Mouse (Mus musculus) stomach, embryonic 15.5 days (tissue): Measurements from ENCODE around the gene Atad1. TPM values are rescaled to one million over a fixed set of nuclear protein-coding genes. Genes with fewer than 3 reads are reported as not detected.

Experiments used
- ATAC-seq: fragments of 200-750 bp; cut with Nextera tagmentation; 2 replicates; pipeline ENCODE4 v1.8.0; 2017; ENCODE audit warnings: low read depth, moderate number of reproducible peaks, moderate TSS enrichment; ENCODE audit not compliant: insufficient read depth, low FRiP score
- H3K27ac ChIP-seq: fragments of 300-500 bp; sonication (generic); 2 replicates; pipeline ENCODE4 v1.5.1; 2015; ENCODE audit warnings: mild to moderate bottlenecking, inconsistent platforms
- H3K27me3 ChIP-seq: fragments of 300-500 bp; sonication (generic); replicated peaks from 2 replicates; pipeline ENCODE4 v1.6.1; 2015; ENCODE audit warnings: inconsistent platforms
- H3K36me3 ChIP-seq: fragments of 300-500 bp; sonication (generic); 2 replicates; pipeline ENCODE4 v1.6.1; 2015; ENCODE audit warnings: inconsistent platforms
- H3K4me1 ChIP-seq: fragments of 300-500 bp; sonication (generic); 2 replicates; pipeline ENCODE4 v1.6.1; 2015; ENCODE audit warnings: inconsistent platforms
- H3K4me2 ChIP-seq: fragments of 300-500 bp; sonication (generic); 2 replicates; pipeline ENCODE4 v1.6.1; 2015; ENCODE audit warnings: mild to moderate bottlenecking, inconsistent platforms
- H3K4me3 ChIP-seq: fragments of 300-500 bp; sonication (generic); replicated peaks from 2 replicates; pipeline ENCODE4 v1.5.1; 2015; ENCODE audit warnings: inconsistent platforms
- H3K9ac ChIP-seq: fragments of 300-500 bp; sonication (generic); 2 replicates; pipeline ENCODE4 v1.6.1; 2015; ENCODE audit warnings: inconsistent platforms
- H3K9me3 ChIP-seq: fragments of 300-500 bp; sonication (generic); 2 replicates; pipeline ENCODE4 v1.6.1; 2016; ENCODE audit warnings: inconsistent platforms
- WGBS: fragments of 180-500 bp; shearing (Covaris S2); methylation state at CpG from one replicate; pipeline ENCODE4 v1.1.7; 2015; 5-methylcytosine and 5-hydroxymethylcytosine counted together
- polyA plus RNA-seq: library from polyadenylated mRNA; unstranded; fragments of >200 nt; fragmentation: Nextera tagmentation; extraction: Ambion mirVana; gene quantifications from 2 replicates; pipeline ENCODE4 v1.2.1, GENCODE M21; 2015

The Atad1 gene
- polyA plus RNA-seq, 1 experiment from 2014 or later, result 62.9 TPM

- Histone ChIP-seq H3K9me3 (no peaks in the 10 kb centered on the region), H3K36me3 (no peaks in the 10 kb centered on the region), H3K27me3 (no peaks in the 10 kb centered on the region), H3K9ac (no peak overlapping the region), H3K4me3 (no peak overlapping the region), H3K4me1 (no peaks in the 10 kb centered on the region), H3K4me2 (no peak overlapping the region), H3K27ac (no peak overlapping the region)
- WGBS, result 81% methylated on average over 4 of the region's 4 CpGs
- no peak for ATAC-seq
Observed at GRCm38 (mm10) chr19:32740641-32741345, 1.2 kb upstream of the Atad1 start.

GRCm38 (mm10) chr19:32737844-32738243, 1.7 kb downstream of the Atad1 start:
- H3K9me3 ChIP-seq, result no peaks in the 10 kb centered on the region
- ATAC-seq, result no peak
- no peak overlapping the region for H3K4me3 ChIP-seq
- H3K4me2 ChIP-seq, result no peak overlapping the region
- WGBS, result 80% methylated on average over 7 of the region's 7 CpGs
- no peaks in the 10 kb centered on the region for H3K27me3 ChIP-seq
- no peak overlapping the region for H3K27ac ChIP-seq
- H3K4me1 ChIP-seq, result no peaks in the 10 kb centered on the region
- no peak overlapping the region for H3K9ac ChIP-seq
- no peaks in the 10 kb centered on the region for H3K36me3 ChIP-seq

GRCm38 (mm10) chr19:32732922-32733321, 6.7 kb downstream of the Atad1 start:
- H3K27ac ChIP-seq, result no peak overlapping the region
- H3K9me3 ChIP-seq, result no peaks in the 10 kb centered on the region
- no peak for ATAC-seq

GRCm38 (mm10) chr19:32729785-32730184, 9.8 kb downstream of the Atad1 start:
- H3K9me3 ChIP-seq, result no peaks in the 10 kb centered on the region
- 85% methylated on average over 4 of the region's 4 CpGs for WGBS
- no peak overlapping the region for H3K27ac ChIP-seq
- 0 out of 2 replicates have a peak, but pooled peaks cover 6% of the 10 kb centered on the region for H3K4me1 ChIP-seq
- no peak overlapping the region for H3K4me2 ChIP-seq
- H3K9ac ChIP-seq, result no peak overlapping the region
- no peak for ATAC-seq
- no peak overlapping the region for H3K4me3 ChIP-seq
- H3K36me3 ChIP-seq, result no peaks in the 10 kb centered on the region
- 0 out of 2 replicates have a peak, but pooled peaks cover 3% of the 10 kb centered on the region for H3K27me3 ChIP-seq

More at GRCm38 (mm10) chr19:32732922-32733321, 6.7 kb downstream of the Atad1 start:
- Histone ChIP-seq H3K27me3 (0 out of 2 replicates have a peak, but pooled peaks cover 3% of the 10 kb centered on the region), H3K4me2 (no peak overlapping the region), H3K36me3 (no peaks in the 10 kb centered on the region), H3K4me1 (no peaks in the 10 kb centered on the region), H3K4me3 (no peak overlapping the region), H3K9ac (no peak overlapping the region)

- no peak overlapping the region for H3K4me3 ChIP-seq
- no peak overlapping the region for H3K27ac ChIP-seq
- H3K9ac ChIP-seq, result no peak overlapping the region
- WGBS, result 12% methylated on average over 22 of the region's 22 CpGs
- H3K9me3 ChIP-seq, result no peaks in the 10 kb centered on the region
- 0 out of 2 replicates have a peak, but pooled peaks cover 3% of the 10 kb centered on the region for H3K27me3 ChIP-seq
- 0 out of 2 replicates have a peak overlapping the region, but pooled peaks have one; percentile 8 for H3K4me2 ChIP-seq
- no peaks in the 10 kb centered on the region for H3K36me3 ChIP-seq
- H3K4me1 ChIP-seq, result 0 out of 2 replicates have a peak, but pooled peaks cover 6% of the 10 kb centered on the region
- no peak for ATAC-seq
Observed at GRCm38 (mm10) chr19:32726451-32727325, 12.9 kb downstream of the Atad1 start.

- ATAC-seq, result no peak
- 0 out of 2 replicates have a peak, but pooled peaks cover under 1% of the 10 kb centered on the region for H3K27me3 ChIP-seq
- H3K36me3 ChIP-seq, result no peaks in the 10 kb centered on the region
- H3K4me1 ChIP-seq, result 0 out of 2 replicates have a peak, but pooled peaks cover 6% of the 10 kb centered on the region
- WGBS, result 43% methylated on average over 7 of the region's 7 CpGs
- no peak overlapping the region for H3K9ac ChIP-seq
- no peak overlapping the region for H3K4me3 ChIP-seq
- H3K4me2 ChIP-seq, result no peak overlapping the region
- no peaks in the 10 kb centered on the region for H3K9me3 ChIP-seq
- no peak overlapping the region for H3K27ac ChIP-seq
Observed at GRCm38 (mm10) chr19:32723817-32724216, 15.8 kb downstream of the Atad1 start.

GRCm38 (mm10) chr19:32720319-32720718, 19.3 kb downstream of the Atad1 start:
- Histone ChIP-seq H3K27me3 (no peaks in the 10 kb centered on the region), H3K27ac (no peak overlapping the region), H3K4me2 (no peak overlapping the region), H3K4me1 (no peaks in the 10 kb centered on the region), H3K4me3 (no peak overlapping the region), H3K9me3 (no peaks in the 10 kb centered on the region), H3K36me3 (no peaks in the 10 kb centered on the region), H3K9ac (no peak overlapping the region)
- no peak for ATAC-seq
- 89% methylated on average over 1 of the region's 1 CpGs for WGBS

- no peaks in the 10 kb centered on the region for H3K9me3 ChIP-seq
- 66% methylated on average over 3 of the region's 3 CpGs for WGBS
- no peak overlapping the region for H3K4me3 ChIP-seq
- H3K4me2 ChIP-seq, result no peak overlapping the region
- no peaks in the 10 kb centered on the region for H3K27me3 ChIP-seq
- H3K4me1 ChIP-seq, result no peaks in the 10 kb centered on the region
- no peak overlapping the region for H3K27ac ChIP-seq
- ATAC-seq, result no peak
- no peak overlapping the region for H3K9ac ChIP-seq
- H3K36me3 ChIP-seq, result no peaks in the 10 kb centered on the region
Observed at GRCm38 (mm10) chr19:32717590-32717989, 22.0 kb downstream of the Atad1 start.

- Histone ChIP-seq H3K27ac (no peak overlapping the region), H3K36me3 (no peaks in the 10 kb centered on the region), H3K9me3 (no peaks in the 10 kb centered on the region), H3K4me2 (no peak overlapping the region), H3K9ac (no peak overlapping the region), H3K27me3 (no peaks in the 10 kb centered on the region), H3K4me3 (no peak overlapping the region), H3K4me1 (peaks cover 3% of the 10 kb centered on the region; the same call in 1 of the 2 replicates)
- ATAC-seq, result no peak
Observed at GRCm38 (mm10) chr19:32715681-32716080, 23.9 kb downstream of the Atad1 start.

GRCm38 (mm10) chr19:32715201-32715600, 24.4 kb downstream of the Atad1 start:
- no peak overlapping the region for H3K9ac ChIP-seq
- H3K36me3 ChIP-seq, result no peaks in the 10 kb centered on the region
- no peak for ATAC-seq
- peaks cover 3% of the 10 kb centered on the region; the same call in 1 of the 2 replicates for H3K4me1 ChIP-seq
- no peak overlapping the region for H3K4me2 ChIP-seq
- H3K4me3 ChIP-seq, result no peak overlapping the region
- 11% methylated on average over 3 of the region's 3 CpGs for WGBS
- H3K27me3 ChIP-seq, result no peaks in the 10 kb centered on the region
- no peak overlapping the region for H3K27ac ChIP-seq
- H3K9me3 ChIP-seq, result no peaks in the 10 kb centered on the region

- ATAC-seq, result no peak
- WGBS, result 83% methylated on average over 3 of the region's 3 CpGs
- Histone ChIP-seq H3K4me3 (no peak overlapping the region), H3K4me1 (peaks cover 3% of the 10 kb centered on the region; the same call in 1 of the 2 replicates), H3K27me3 (no peaks in the 10 kb centered on the region), H3K27ac (no peak overlapping the region), H3K9ac (no peak overlapping the region), H3K36me3 (no peaks in the 10 kb centered on the region), H3K4me2 (no peak overlapping the region), H3K9me3 (no peaks in the 10 kb centered on the region)
Observed at GRCm38 (mm10) chr19:32713471-32713870, 26.1 kb downstream of the Atad1 start.

GRCm38 (mm10) chr19:32712588-32713042, 27.0 kb downstream of the Atad1 start:
- ATAC-seq, result peak; percentile 79
- H3K27me3 ChIP-seq, result no peaks in the 10 kb centered on the region
- under 1% methylated on average over 11 of the region's 11 CpGs for WGBS
- peak overlapping the region; percentile 89; the same call in 1 of the 2 replicates for H3K9ac ChIP-seq
- H3K27ac ChIP-seq, result peak overlapping the region; percentile 87
- H3K9me3 ChIP-seq, result no peaks in the 10 kb centered on the region
- peaks cover 3% of the 10 kb centered on the region; the same call in 1 of the 2 replicates for H3K4me1 ChIP-seq
- H3K36me3 ChIP-seq, result no peaks in the 10 kb centered on the region
- peak overlapping the region; percentile 96 for H3K4me3 ChIP-seq
- peak overlapping the region; percentile 73 for H3K4me2 ChIP-seq
